Mouse (Mus musculus): ENCODE data around the gene Gstp3. TPM values are rescaled to one million over a fixed set of nuclear protein-coding genes. Genes with fewer than 3 reads are reported as not detected.
A peak's percentile ranks its signal among the peaks of the same experiment; 100 is the strongest.

Gene Gstp3
- polyA plus RNA-seq, 1 experiment from 2014 or later: 28.0 TPM

GRCm38 (mm10) chr19:4099056-4099455, 39.7 kb upstream of the Gstp3 start:
- H3K27me3 ChIP-seq: peaks cover 42% of the 10 kb centered on the region
- DNase-seq (peak; percentile 88), ATAC-seq (ENCODE audit: low read depth) (0 out of 2 replicates have a peak, but pooled peaks have one; percentile 4)
- H3K9ac ChIP-seq: peak overlapping the region; percentile 82
- peak overlapping the region; percentile 76 for H3K27ac ChIP-seq
- no peaks in the 10 kb centered on the region for H3K9me3 ChIP-seq (replicated peaks)
- peak overlapping the region; percentile 98 for H3K4me2 ChIP-seq
- WGBS (ENCODE audit: insufficient replicate concordance): 4% methylated on average over 9 of the region's 9 CpGs
- H3K4me3 ChIP-seq (replicated peaks): peak overlapping the region; percentile 72
- peaks cover 51% of the 10 kb centered on the region for H3K4me1 ChIP-seq (replicated peaks)
- peaks cover 6% of the 10 kb centered on the region for H3K36me3 ChIP-seq

- Histone ChIP-seq H3K4me2 (peak overlapping the region; percentile 98), H3K4me1 (replicated peaks) (peaks cover 51% of the 10 kb centered on the region), H3K9ac (peak overlapping the region; percentile 82), H3K36me3 (peaks cover 6% of the 10 kb centered on the region), H3K4me3 (replicated peaks) (peak overlapping the region; percentile 72), H3K9me3 (replicated peaks) (no peaks in the 10 kb centered on the region), H3K27me3 (peaks cover 37% of the 10 kb centered on the region), H3K27ac (peak overlapping the region; percentile 76)
- ATAC-seq (ENCODE audit: low read depth) (no peak), DNase-seq (no peak)
- 77% methylated on average over 13 of the region's 13 CpGs for WGBS (ENCODE audit: insufficient replicate concordance)
Measured at GRCm38 (mm10) chr19:4098426-4098825, 39.1 kb upstream of the Gstp3 start.

- Histone ChIP-seq H3K9me3 (replicated peaks) (no peaks in the 10 kb centered on the region), H3K4me2 (peak overlapping the region; percentile 98), H3K27ac (peak overlapping the region; percentile 98), H3K36me3 (peaks cover 6% of the 10 kb centered on the region), H3K4me3 (replicated peaks) (peak overlapping the region; percentile 72), H3K9ac (peak overlapping the region; percentile 82), H3K4me1 (replicated peaks) (peaks cover 58% of the 10 kb centered on the region), H3K27me3 (peaks cover 27% of the 10 kb centered on the region)
- WGBS (ENCODE audit: insufficient replicate concordance): 2% methylated on average over 21 of the region's 21 CpGs
- DNase-seq: peak; percentile 87
- peak; percentile 74 for ATAC-seq (ENCODE audit: low read depth)
Measured at GRCm38 (mm10) chr19:4097441-4097825, 38.1 kb upstream of the Gstp3 start.

GRCm38 (mm10) chr19:4096642-4097440, 37.5 kb upstream of the Gstp3 start, which contains the start of gene Cdk2ap2:
Cdk2ap2 (plus strand) TSS chr19:4097182.
- WGBS (ENCODE audit: insufficient replicate concordance): under 1% methylated on average over 65 of the region's 65 CpGs

GRCm38 (mm10) chr19:4095802-4096201, 36.4 kb upstream of the Gstp3 start:
- Histone ChIP-seq H3K9me3 (replicated peaks) (no peaks in the 10 kb centered on the region), H3K9ac (peak overlapping the region; percentile 80; the same call in 1 of the 2 replicates), H3K4me2 (peak overlapping the region; percentile 98), H3K27me3 (peaks cover 10% of the 10 kb centered on the region), H3K27ac (no peak overlapping the region), H3K36me3 (peaks cover 6% of the 10 kb centered on the region), H3K4me3 (replicated peaks) (peak overlapping the region; percentile 72), H3K4me1 (replicated peaks) (peaks cover 52% of the 10 kb centered on the region)
- no peak for DNase-seq
- 61% methylated on average over 3 of the region's 3 CpGs for WGBS (ENCODE audit: insufficient replicate concordance)
- no peak for ATAC-seq (ENCODE audit: low read depth)

More at GRCm38 (mm10) chr19:4096642-4097440, 37.5 kb upstream of the Gstp3 start, which contains the start of gene Cdk2ap2:
- peaks cover 59% of the 10 kb centered on the region for H3K4me1 ChIP-seq (replicated peaks)
- peak within 1 kb of the TSS; percentile 82 for H3K9ac ChIP-seq
- H3K4me3 ChIP-seq (replicated peaks): peak within 1 kb of the TSS; percentile 72
- H3K27ac ChIP-seq: peak within 1 kb of the TSS; percentile 98
- peaks cover 21% of the 10 kb centered on the region for H3K27me3 ChIP-seq
- H3K9me3 ChIP-seq (replicated peaks): no peaks in the 10 kb centered on the region
- H3K36me3 ChIP-seq: peaks cover 6% of the 10 kb centered on the region
- ATAC-seq (ENCODE audit: low read depth): peak; percentile 92
- DNase-seq: peak; percentile 100
- H3K4me2 ChIP-seq: peak within 1 kb of the TSS; percentile 98

GRCm38 (mm10) chr19:4094774-4095303, 35.5 kb upstream of the Gstp3 start:
- Histone ChIP-seq H3K4me2 (no peak overlapping the region), H3K4me3 (replicated peaks) (no peak overlapping the region), H3K27me3 (peaks cover under 1% of the 10 kb centered on the region; the same call in 1 of the 2 replicates), H3K9ac (no peak overlapping the region), H3K4me1 (replicated peaks) (peaks cover 43% of the 10 kb centered on the region), H3K9me3 (replicated peaks) (no peaks in the 10 kb centered on the region), H3K36me3 (peaks cover 6% of the 10 kb centered on the region), H3K27ac (no peak overlapping the region)
- WGBS (ENCODE audit: insufficient replicate concordance): 72% methylated on average over 5 of the region's 5 CpGs
- ATAC-seq (ENCODE audit: low read depth): no peak
- DNase-seq: no peak

GRCm38 (mm10) chr19:4094348-4094747, 35.0 kb upstream of the Gstp3 start:
- Histone ChIP-seq H3K27me3 (peaks cover 2% of the 10 kb centered on the region; the same call in 1 of the 2 replicates), H3K9me3 (replicated peaks) (no peaks in the 10 kb centered on the region), H3K4me1 (replicated peaks) (peaks cover 38% of the 10 kb centered on the region), H3K4me3 (replicated peaks) (no peak overlapping the region), H3K9ac (no peak overlapping the region), H3K36me3 (peaks cover 6% of the 10 kb centered on the region), H3K4me2 (no peak overlapping the region), H3K27ac (no peak overlapping the region)
- no peak for ATAC-seq (ENCODE audit: low read depth)
- WGBS (ENCODE audit: insufficient replicate concordance): 80% methylated on average over 3 of the region's 3 CpGs
- no peak for DNase-seq

GRCm38 (mm10) chr19:4093772-4094171, 34.4 kb upstream of the Gstp3 start:
- peaks cover 32% of the 10 kb centered on the region for H3K4me1 ChIP-seq (replicated peaks)
- no peak overlapping the region for H3K4me2 ChIP-seq
- H3K36me3 ChIP-seq: peaks cover 6% of the 10 kb centered on the region
- no peak overlapping the region for H3K9ac ChIP-seq
- no peak overlapping the region for H3K27ac ChIP-seq
- peaks cover 7% of the 10 kb centered on the region for H3K27me3 ChIP-seq
- H3K9me3 ChIP-seq (replicated peaks): no peaks in the 10 kb centered on the region
- 74% methylated on average over 7 of the region's 7 CpGs for WGBS (ENCODE audit: insufficient replicate concordance)
- H3K4me3 ChIP-seq (replicated peaks): no peak overlapping the region
- DNase-seq: no peak
- no peak for ATAC-seq (ENCODE audit: low read depth)

- H3K4me3 ChIP-seq (replicated peaks): no peak overlapping the region
- H3K4me1 ChIP-seq (replicated peaks): peaks cover 28% of the 10 kb centered on the region
- H3K27me3 ChIP-seq: peaks cover 7% of the 10 kb centered on the region
- 34% methylated on average over 3 of the region's 3 CpGs for WGBS (ENCODE audit: insufficient replicate concordance)
- H3K27ac ChIP-seq: no peak overlapping the region
- no peaks in the 10 kb centered on the region for H3K9me3 ChIP-seq (replicated peaks)
- ATAC-seq (ENCODE audit: low read depth) (no peak), DNase-seq (no peak)
- no peak overlapping the region for H3K9ac ChIP-seq
- no peaks in the 10 kb centered on the region for H3K36me3 ChIP-seq
- no peak overlapping the region for H3K4me2 ChIP-seq
Measured at GRCm38 (mm10) chr19:4092750-4093149, 33.4 kb upstream of the Gstp3 start.

- Histone ChIP-seq H3K27ac (no peak overlapping the region), H3K9me3 (replicated peaks) (no peaks in the 10 kb centered on the region), H3K9ac (no peak overlapping the region), H3K4me3 (replicated peaks) (no peak overlapping the region), H3K27me3 (peaks cover 10% of the 10 kb centered on the region), H3K4me1 (replicated peaks) (peaks cover 22% of the 10 kb centered on the region), H3K36me3 (no peaks in the 10 kb centered on the region), H3K4me2 (no peak overlapping the region)
- 14% methylated on average over 2 of the region's 2 CpGs for WGBS (ENCODE audit: insufficient replicate concordance)
- DNase-seq (no peak), ATAC-seq (ENCODE audit: low read depth) (no peak)
Measured at GRCm38 (mm10) chr19:4091383-4091782, 32.0 kb upstream of the Gstp3 start.

GRCm38 (mm10) chr19:4090446-4090845, 31.1 kb upstream of the Gstp3 start:
- H3K4me3 ChIP-seq (replicated peaks): no peak overlapping the region
- ATAC-seq (ENCODE audit: low read depth) (no peak), DNase-seq (no peak)
- WGBS (ENCODE audit: insufficient replicate concordance): 62% methylated on average over 3 of the region's 3 CpGs
- no peak overlapping the region for H3K9ac ChIP-seq
- no peak overlapping the region for H3K27ac ChIP-seq
- H3K36me3 ChIP-seq: no peaks in the 10 kb centered on the region
- no peak overlapping the region for H3K4me2 ChIP-seq
- no peaks in the 10 kb centered on the region for H3K9me3 ChIP-seq (replicated peaks)
- H3K4me1 ChIP-seq (replicated peaks): peaks cover 15% of the 10 kb centered on the region
- H3K27me3 ChIP-seq: peaks cover 10% of the 10 kb centered on the region

Data from liver, embryonic 13.5 days (tissue).